ENCODE assay signal across 13 mouse cellular contexts in genomic region chr17:80775178-80775788, GRCm38 (mm10). TPM values are rescaled to one million over a fixed set of nuclear protein-coding genes. Genes with fewer than 3 reads are reported as not detected.
A peak's percentile ranks its signal among the peaks of the same experiment; 100 is the strongest.
DNase-seq lines count a peak whose midpoint lies in the region; ATAC-seq and TF ChIP-seq lines count a peak whose summit lies in the region.
"Had no signal": no experiment of that assay in that cellular context is flagged by ENCODE, and none has a peak within 500 bp of the region (broad histone marks: within the 10 kb centered on the region; RNA-seq: fewer than 3 reads in every experiment).

No protein-coding gene starts in this region.

- no peak for ATAC-seq in hindbrain, postnatal 0 days
- no peak for ATAC-seq in kidney, embryonic 16.5 days (ENCODE audit: low FRiP score, low TSS enrichment)
- ATAC-seq: CD4-positive, CD25-positive, alpha-beta regulatory T cell, adult 4 months; intestine, postnatal 0 days; midbrain, embryonic 15.5 days had no signal

- no peak overlapping the region for H3K4me2 ChIP-seq in hindbrain, postnatal 0 days (ENCODE audit: low read depth, low read length)
- no peak overlapping the region for H3K4me2 ChIP-seq in kidney, embryonic 16.5 days (replicated peaks; ENCODE audit: low read depth, low read length)
- H3K4me2 ChIP-seq: liver, embryonic 13.5 days; midbrain, embryonic 15.5 days had no signal

- peak; percentile 64 to 72 for DNase-seq in heart, adult 18-20 months
- DNase-seq in heart, embryonic 10.5 days (ENCODE audit: low spot score), result no peak
- DNase-seq in right cerebral cortex, adult 18-20 months, result peak; percentile 38
- DNase-seq in right cerebral cortex, postnatal 4 days, result no peak
- peak; percentile 51 for DNase-seq in lung, postnatal 10 days
- DNase-seq in hindbrain, postnatal 0 days (ENCODE audit: low spot score), result no peak
- no peak for DNase-seq in midbrain, embryonic 10.5 days (ENCODE audit: low spot score)
- DNase-seq: liver, embryonic 13.5 days; thymus, postnatal 4 days had no signal

- no peak overlapping the region for H3K4me3 ChIP-seq in heart, embryonic 10.5 days
- no peak overlapping the region for H3K4me3 ChIP-seq in hindbrain, postnatal 0 days (ENCODE audit: low read length)
- H3K4me3 ChIP-seq in midbrain, embryonic 10.5 days, result no peak overlapping the region
- no peak overlapping the region for H3K4me3 ChIP-seq in kidney, embryonic 16.5 days (ENCODE audit: low read length)
- H3K4me3 ChIP-seq: liver, embryonic 13.5 days; midbrain, embryonic 15.5 days had no signal

- no peaks in the 10 kb centered on the region for H3K27me3 ChIP-seq in heart, embryonic 10.5 days (ENCODE audit: insufficient read depth, poor library complexity, severe bottlenecking)
- H3K27me3 ChIP-seq in hindbrain, postnatal 0 days (ENCODE audit: insufficient read depth, low read length), result no peaks in the 10 kb centered on the region
- no peaks in the 10 kb centered on the region for H3K27me3 ChIP-seq in midbrain, embryonic 10.5 days (ENCODE audit: low read depth, poor library complexity, severe bottlenecking)
- H3K27me3 ChIP-seq in kidney, embryonic 16.5 days (ENCODE audit: insufficient read depth, low read length), result no peaks in the 10 kb centered on the region
- H3K27me3 ChIP-seq: liver, embryonic 13.5 days; midbrain, embryonic 15.5 days had no signal

- no peak for TF ChIP-seq CTCF in hindbrain, postnatal 0 days (IDR thresholded peaks at IDR 0.05; ENCODE audit: low read depth)

- WGBS in heart, embryonic 10.5 days, result 76% methylated on average over 8 of the region's 8 CpGs
- WGBS in hindbrain, postnatal 0 days, result 68% methylated on average over 8 of the region's 8 CpGs
- WGBS in midbrain, embryonic 10.5 days, result 86% methylated on average over 8 of the region's 8 CpGs
- 84% methylated on average over 8 of the region's 8 CpGs for WGBS in kidney, embryonic 16.5 days

- no peak overlapping the region for H3K27ac ChIP-seq in heart, embryonic 10.5 days
- H3K27ac ChIP-seq in hindbrain, postnatal 0 days, result no peak overlapping the region
- no peak overlapping the region for H3K27ac ChIP-seq in midbrain, embryonic 10.5 days (replicated peaks)
- no peak overlapping the region for H3K27ac ChIP-seq in kidney, embryonic 16.5 days (ENCODE audit: low read length)
- H3K27ac ChIP-seq: liver, embryonic 13.5 days; midbrain, embryonic 15.5 days had no signal

- no peaks in the 10 kb centered on the region for H3K4me1 ChIP-seq in heart, embryonic 10.5 days
- no peaks in the 10 kb centered on the region for H3K4me1 ChIP-seq in hindbrain, postnatal 0 days (ENCODE audit: insufficient read depth, low read length)
- no peaks in the 10 kb centered on the region for H3K4me1 ChIP-seq in midbrain, embryonic 10.5 days
- H3K4me1 ChIP-seq in kidney, embryonic 16.5 days (ENCODE audit: insufficient read depth, low read length), result peaks cover 10% of the 10 kb centered on the region
- H3K4me1 ChIP-seq: liver, embryonic 13.5 days; midbrain, embryonic 15.5 days had no signal

- H3K9ac ChIP-seq in hindbrain, postnatal 0 days (replicated peaks; ENCODE audit: low read length), result no peak overlapping the region
- H3K9ac ChIP-seq in kidney, embryonic 16.5 days (replicated peaks; ENCODE audit: low read length), result no peak overlapping the region
- H3K9ac ChIP-seq: liver, embryonic 13.5 days; midbrain, embryonic 15.5 days had no signal

- 0 out of 2 replicates have a peak, but pooled peaks cover 2% of the 10 kb centered on the region for H3K9me3 ChIP-seq in heart, embryonic 10.5 days
- no peaks in the 10 kb centered on the region for H3K9me3 ChIP-seq in hindbrain, postnatal 0 days (ENCODE audit: low read length)
- 0 out of 2 replicates have a peak, but pooled peaks cover under 1% of the 10 kb centered on the region for H3K9me3 ChIP-seq in midbrain, embryonic 10.5 days (replicated peaks)
- peaks cover 4% of the 10 kb centered on the region for H3K9me3 ChIP-seq in kidney, embryonic 16.5 days (ENCODE audit: low read length)
- H3K9me3 ChIP-seq: liver, embryonic 13.5 days; midbrain, embryonic 15.5 days had no signal

- H3K36me3 ChIP-seq in heart, embryonic 10.5 days, result no peaks in the 10 kb centered on the region
- H3K36me3 ChIP-seq in hindbrain, postnatal 0 days (ENCODE audit: insufficient read depth, low read length), result no peaks in the 10 kb centered on the region
- no peaks in the 10 kb centered on the region for H3K36me3 ChIP-seq in midbrain, embryonic 10.5 days
- no peaks in the 10 kb centered on the region for H3K36me3 ChIP-seq in kidney, embryonic 16.5 days (ENCODE audit: insufficient read depth, low read length)
- H3K36me3 ChIP-seq: liver, embryonic 13.5 days; midbrain, embryonic 15.5 days had no signal

RNA-seq across cellular contexts. Expression of gene Map4k3, which starts 47.0 kb away (rescaled TPM):
- total RNA-seq in heart, adult 18-20 months (2021), result 10 to 100 TPM; 22.1 to 24.5 TPM
- 13.5 and 17.6 TPM in 2 replicates for polyA plus RNA-seq in heart, embryonic 10.5 days (2016; fragmentation: Nextera tagmentation; extraction: Ambion mirVana)
- 46.5 and 51.0 TPM in 2 replicates for total RNA-seq in hindbrain, postnatal 0 days (2014; rRNA removed)
- polyA plus RNA-seq in hindbrain, postnatal 0 days (2015; fragmentation: Nextera tagmentation; extraction: Ambion mirVana), result 17.7 and 18.1 TPM in 2 replicates
- 14.1 and 17.6 TPM in 2 replicates for polyA plus RNA-seq in midbrain, embryonic 10.5 days (2016; fragmentation: Nextera tagmentation; extraction: Ambion mirVana)
- 22.8 and 23.4 TPM in 2 replicates for polyA plus RNA-seq in kidney, embryonic 16.5 days (2015; fragmentation: Nextera tagmentation; extraction: Ambion mirVana)

Comparison
In these comparisons a context has a peak if more than half of its experiments do, and no peak if none do; other contexts are left out.
1. DNase-seq: peak in heart, adult 18-20 months (2 of 2), right cerebral cortex, adult 18-20 months (single experiment) and lung, postnatal 10 days (single experiment); none in heart, embryonic 10.5 days (single experiment), right cerebral cortex, postnatal 4 days (single experiment), hindbrain, postnatal 0 days (single experiment) and midbrain, embryonic 10.5 days (single experiment).